Mouse (Mus musculus) cortical plate, adult 2 months (tissue): ENCODE measurements at regions not wholly inside any gene's neighbourhood (a gene's known extent, or its start where the extent isn't known, plus 50 kb on each side); places are given as distances from the start of the nearest gene placed in this dataset.

Experiments used
- CTCF ChIP-seq: fragments of 200-500 bp; IDR thresholded peaks from 2 replicates; pipeline ENCODE4 v1.5.1; 2011; ENCODE audit warnings: mild to moderate bottlenecking, control low read depth, low read length; ENCODE audit not compliant: insufficient read depth; ENCODE audit errors: extremely low read depth
- POLR2A ChIP-seq: fragments of 200-500 bp; IDR thresholded peaks from 2 replicates; pipeline ENCODE4 v1.6.1; 2011; ENCODE audit warnings: mild to moderate bottlenecking, low read length, control low read depth; ENCODE audit not compliant: insufficient read depth; ENCODE audit errors: extremely low read depth

DNA sequence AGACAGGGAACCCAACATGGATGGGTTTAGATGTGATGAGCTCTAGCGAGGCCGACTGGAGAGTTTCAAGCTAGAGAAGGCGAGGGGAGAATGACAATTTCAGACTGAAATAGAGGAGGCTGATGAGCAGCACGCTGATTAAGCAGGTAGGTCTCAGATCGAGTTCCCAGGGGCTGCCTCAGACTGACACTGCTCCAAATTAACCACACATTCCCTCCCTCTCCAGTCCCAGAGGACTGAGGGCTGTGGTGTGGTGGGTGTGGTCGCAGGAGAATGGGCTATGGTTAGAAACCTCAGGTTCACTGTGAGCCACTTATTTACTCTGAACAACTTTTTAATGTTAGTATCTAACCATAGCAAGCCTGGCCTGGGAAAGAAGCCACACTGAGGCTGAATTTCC is 62.0 kb downstream of the Kctd12 start:
- TF ChIP-seq POLR2A (no peak), CTCF (no peak)
